Mouse (Mus musculus) kidney, postnatal 25 days (tissue): ENCODE results near the gene Dnah2.

Source experiments
- DNase-seq, 2 experiments: peaks; one replicate each; pipeline ENCODE4 v3.0.0; 2021; ENCODE audit warnings: mixed read lengths in 2 of 2

The Dnah2 gene

DNA sequence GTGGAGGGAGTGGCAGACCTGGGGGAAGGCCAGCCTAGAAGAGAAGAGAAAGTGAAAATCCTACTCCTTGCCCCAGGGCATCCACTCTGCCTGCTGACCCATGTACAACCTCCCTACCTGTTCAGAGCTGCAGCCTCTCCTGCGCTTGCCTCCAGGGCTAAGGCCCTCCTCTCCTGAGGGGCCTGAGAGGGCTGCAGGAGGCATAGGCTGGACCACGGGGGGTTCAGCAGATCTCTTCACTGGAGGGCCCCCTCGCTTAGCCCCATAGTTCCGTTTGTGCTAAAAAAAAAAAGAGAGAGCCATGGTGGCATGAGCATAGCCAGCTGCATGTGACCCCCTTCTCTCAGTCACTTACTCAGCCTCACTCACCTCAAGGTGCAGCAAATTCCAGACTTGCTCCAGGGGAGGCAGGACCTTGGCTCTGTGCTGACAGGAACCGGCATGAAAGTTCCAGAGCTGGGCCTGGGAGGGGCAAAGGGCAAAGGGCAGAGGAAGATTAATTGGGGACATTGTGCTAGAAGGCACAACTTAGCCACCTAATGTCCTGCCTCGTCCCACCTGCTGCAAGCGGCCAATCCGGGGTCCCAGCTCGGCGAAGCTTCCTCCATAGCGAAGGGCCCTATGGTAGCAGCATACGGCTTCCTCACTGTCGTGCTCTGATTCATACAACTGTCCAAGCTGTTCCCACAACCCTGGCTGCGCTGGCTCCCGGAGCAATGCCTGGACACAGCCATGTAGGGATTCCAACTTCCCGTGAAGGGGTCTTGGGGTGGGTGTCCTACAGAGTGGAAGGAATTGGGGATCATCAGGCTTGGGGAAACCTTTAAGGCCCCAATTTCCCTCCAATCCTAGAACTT, 141.8 kb downstream of the Dnah2 start:
- peak in 1 of 2 experiments; percentile 73 for DNase-seq

DNA sequence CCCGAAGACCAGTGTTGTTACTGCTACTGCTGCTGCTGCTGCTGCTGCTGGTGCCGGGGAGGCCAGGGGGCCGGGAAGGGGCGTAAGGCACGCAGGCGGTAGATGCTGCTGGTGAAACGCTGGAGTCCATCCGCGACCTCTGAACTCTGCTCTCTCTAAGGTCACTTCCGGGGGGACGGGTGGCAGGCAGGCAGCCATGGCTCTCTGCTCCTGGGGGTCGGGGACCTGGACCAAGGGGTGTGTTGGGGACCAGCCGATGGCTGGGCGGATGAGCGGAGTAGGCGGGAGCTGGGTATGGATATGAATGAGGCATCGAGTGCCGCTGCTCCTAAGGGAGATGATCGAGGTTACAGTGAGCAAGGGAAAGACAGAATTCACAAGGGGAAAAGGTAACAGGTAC, 142.6 kb downstream of the Dnah2 start:
- peak in 1 of 2 experiments; percentile 48 for DNase-seq

DNA sequence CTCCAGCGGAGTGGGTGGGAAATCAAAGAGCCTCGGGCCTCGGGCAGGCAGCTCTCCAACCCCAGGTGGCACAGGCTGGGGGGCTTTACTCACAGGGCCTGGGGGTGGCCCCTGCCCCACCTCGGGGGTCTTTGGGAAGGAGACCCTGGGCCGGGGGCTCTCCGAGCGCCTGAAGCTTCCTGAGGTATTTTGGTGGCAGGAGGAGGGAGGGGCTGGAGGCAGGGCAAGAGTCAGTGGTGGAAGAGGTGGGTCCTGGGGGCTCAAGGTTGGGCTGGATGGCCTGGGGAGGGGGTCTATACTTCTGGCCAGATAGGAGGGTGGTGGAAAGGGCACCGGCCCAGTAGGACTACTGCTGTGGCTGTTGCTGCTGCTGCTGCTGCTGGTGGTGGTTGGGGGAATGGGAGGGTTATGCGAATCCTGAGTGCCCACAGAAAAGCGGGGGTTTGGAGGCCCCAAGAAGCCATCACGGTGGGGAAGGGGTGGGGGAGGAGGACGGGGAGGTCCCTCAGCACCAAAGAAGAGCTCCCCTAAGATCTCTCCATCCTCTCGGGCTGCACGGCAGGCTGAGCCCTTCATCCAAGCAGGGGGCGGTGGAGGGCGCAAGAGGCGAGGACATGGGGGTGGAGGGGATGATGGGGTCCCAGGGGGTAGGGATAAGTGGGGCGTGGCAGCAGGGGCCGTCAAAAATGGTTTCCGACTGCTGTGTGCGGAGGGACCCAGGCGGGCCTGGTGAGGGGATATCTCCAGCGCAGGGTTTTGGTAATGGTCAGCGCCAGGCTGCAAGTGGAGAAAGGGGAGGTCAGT, 143.3 kb downstream of the Dnah2 start:
- peak in 1 of 2 experiments; percentile 51 for DNase-seq

DNA sequence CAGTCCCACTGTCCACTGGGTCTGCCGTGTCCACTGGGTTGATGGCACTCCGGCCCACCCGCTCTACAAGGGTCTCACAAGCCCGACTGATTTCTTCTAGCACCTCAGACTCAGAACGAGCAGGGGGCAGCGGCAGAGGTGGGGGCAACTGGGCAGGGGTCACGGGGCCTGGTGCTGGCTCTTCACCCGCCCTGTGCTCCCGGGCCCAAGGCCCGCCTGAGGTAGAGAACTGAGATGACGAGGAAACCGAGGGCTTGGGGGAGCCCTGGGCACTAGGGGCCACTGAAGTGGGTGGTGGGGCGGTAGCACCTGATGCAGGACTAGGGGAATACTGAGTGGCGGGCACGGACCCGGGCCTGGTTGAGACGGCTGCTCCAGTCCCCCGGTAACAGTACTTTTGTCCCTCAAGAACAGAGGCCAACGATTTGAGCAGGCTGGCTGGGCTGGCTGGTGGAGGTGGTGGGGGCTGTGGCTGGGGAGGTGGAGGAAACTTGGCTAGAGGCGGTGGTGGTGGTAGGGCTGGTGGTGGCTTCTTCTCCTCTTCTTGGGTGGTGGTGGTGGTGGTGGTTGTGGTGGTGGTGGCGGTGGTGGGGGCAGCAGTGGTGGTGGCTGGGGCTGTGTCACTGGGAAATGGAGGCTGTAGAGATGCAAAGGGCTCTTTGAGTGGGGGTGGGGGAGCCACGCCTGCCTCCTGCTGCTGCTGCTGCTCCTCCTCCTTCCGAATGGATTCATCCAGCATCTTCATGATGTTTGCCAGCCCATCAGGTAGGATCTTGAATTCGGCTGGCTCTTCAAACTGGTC, 144.1 kb downstream of the Dnah2 start:
- peak in 1 of 2 experiments; percentile 44 for DNase-seq

DNA sequence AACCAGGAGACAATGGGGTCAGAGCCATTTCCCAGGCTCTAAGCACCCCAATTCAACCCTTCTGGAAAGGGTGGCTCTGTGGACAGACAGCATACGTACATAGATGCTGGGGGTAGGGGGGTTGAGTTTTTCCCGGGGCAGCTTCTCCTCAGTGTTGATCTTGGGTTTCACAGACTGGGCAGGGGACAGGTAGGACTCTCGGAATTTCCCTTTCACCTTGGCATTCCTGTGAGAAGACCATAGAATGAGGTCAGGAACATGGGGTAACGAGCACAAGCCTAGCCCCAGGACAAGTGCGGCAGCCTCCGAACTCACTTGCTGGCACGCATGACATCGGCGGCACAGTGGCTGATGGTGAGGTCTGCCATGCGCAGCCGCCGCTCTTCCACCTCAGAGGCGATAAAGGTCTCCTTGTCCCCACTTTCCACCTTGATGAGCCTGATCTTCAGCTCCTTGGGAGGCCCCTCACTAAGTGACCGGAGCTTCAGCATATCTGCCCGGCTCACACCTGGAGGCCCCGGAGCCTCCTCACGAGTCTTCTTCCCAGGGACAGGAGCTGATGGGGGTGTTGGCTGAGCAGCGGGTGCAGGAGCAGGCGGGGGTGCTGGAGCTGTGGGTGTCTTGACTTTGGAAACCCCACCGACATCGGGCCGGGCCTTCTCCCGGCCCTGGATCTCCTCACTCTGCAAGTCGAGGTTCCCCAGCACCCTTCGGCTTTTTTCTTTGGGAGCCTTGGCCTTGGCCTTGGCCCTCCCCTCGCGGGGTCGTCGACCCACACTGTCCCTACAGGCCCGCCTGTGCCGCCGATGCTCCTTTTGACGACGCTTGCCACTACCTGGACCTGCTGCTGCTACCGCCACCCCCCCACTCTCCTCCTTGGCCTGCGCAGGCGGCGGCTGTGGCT, 145.0 kb downstream of the Dnah2 start:
- peak in 1 of 2 experiments; percentile 64 for DNase-seq

DNA sequence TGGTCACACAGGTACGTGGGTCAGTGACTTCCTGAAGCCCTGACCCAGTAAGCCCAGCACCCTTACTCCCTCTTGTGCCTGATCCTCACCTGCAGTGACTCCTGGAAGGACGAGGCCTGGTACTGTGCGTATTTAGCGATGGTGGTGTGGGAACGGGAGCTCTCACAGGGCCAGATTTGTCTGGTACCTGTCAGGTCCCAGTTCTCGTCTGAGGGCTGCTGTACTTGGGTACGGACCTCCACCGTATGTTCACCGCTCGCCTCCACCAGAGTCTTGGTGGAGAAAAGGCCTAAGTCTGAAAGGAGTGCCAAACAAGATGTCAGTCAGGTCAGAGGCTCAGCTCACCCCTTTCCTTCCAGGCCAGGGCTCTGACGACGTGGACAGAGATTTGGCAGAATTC, 146.9 kb downstream of the Dnah2 start:
- peak in 1 of 2 experiments; percentile 52 for DNase-seq

DNA sequence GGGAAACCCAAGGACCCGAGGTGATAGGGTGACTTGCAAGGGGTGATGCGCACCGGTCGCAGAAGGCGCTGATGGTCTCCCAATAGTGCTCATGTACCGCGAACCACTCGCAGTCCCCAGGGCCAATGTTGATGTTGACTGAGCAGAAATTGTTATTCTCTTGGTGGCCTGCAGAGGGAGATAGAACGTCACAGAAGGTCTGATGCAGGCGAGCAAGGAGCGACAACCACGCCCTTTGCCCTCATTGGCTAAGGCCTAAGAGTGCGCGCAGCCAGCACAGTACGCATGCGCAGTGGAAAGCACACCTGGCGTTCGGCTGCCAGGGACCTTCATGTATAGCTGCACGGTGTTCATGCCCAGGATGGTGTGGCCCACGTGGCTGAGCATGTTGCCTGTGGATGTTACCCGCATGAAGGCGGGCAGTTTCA, 147.7 kb downstream of the Dnah2 start:
- DNase-seq: peak; percentile 95 to 97

DNA sequence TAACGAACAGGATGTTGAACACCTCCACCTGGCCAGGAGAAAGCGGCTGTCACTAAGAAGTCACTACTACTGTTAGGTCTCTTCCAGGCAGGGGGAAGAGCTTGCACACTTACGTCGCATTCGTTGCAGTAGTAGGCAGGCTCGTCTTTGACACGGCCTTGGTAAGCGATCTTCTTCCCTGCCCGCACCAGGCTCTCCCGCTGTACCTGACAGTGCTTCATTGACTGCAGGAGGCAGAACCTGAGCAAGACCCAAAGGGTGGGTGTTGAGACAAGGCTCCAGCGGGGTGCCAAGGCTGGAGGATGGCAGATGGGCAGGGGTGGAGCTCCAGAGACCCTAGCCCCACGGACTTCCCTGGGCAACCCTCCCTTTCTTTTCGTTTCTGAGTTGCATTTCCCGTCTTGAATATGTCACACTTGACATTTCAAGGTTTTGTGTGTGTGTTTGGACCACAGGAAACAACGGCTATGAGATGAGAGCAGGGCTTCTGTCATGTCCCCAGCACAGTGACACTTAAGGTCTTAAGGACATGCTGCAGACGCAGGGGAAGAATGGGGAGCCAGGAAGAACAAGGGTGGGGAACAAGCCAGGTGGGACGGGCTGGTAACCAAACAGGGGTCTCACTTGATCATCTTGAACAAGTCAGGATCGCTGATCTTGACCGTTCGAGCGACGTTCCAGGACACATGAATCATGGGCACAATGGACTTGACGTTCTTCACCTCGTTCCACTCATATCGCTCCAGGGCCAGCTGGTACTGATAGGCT, 148.6 kb downstream of the Dnah2 start:
- DNase-seq: peak in 1 of 2 experiments; percentile 55

DNA sequence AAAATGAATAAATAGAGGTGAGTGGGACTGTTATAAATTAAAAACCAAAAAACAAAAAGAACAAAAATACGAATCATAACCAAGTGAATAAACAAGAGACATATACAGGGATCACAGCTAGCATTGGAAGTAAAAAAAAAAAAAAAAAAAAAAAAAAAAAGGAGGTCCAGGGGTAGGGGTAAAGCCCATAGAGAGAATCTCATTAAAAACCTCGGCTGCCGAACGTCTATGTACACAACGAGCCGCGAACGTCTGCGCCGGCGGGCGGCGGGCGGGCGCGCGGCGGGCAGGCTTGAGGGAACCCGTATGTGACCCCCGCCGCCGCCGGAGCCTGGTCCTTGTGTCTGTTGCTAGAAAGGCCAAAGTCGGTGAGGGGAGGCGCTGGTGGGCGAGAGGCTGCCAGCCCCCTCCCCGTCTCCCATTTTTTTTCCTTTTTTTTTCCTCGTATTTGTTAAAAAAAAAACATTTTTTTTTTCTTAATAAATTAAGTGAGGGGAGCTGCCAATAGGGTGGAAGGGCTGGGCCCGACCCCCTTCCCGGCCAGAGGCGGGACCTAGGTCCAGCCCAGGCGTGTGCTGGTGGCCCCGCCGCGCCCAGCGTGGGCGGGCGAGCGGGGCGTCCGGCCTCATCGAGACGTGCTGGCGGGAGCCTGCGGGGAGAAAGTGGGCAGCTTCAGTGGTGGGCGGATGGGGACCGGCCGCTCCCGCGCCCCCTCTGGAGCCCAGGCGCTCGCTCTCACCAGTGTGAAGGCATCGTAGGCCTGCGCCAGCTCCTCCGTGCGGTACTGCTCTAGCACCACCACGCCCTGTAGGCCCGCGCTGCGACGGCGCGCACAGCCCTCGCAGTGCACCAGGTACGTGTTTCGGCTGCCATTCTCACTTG, 149.5 kb downstream of the Dnah2 start:
- peak in 1 of 2 experiments; percentile 65 for DNase-seq

DNA sequence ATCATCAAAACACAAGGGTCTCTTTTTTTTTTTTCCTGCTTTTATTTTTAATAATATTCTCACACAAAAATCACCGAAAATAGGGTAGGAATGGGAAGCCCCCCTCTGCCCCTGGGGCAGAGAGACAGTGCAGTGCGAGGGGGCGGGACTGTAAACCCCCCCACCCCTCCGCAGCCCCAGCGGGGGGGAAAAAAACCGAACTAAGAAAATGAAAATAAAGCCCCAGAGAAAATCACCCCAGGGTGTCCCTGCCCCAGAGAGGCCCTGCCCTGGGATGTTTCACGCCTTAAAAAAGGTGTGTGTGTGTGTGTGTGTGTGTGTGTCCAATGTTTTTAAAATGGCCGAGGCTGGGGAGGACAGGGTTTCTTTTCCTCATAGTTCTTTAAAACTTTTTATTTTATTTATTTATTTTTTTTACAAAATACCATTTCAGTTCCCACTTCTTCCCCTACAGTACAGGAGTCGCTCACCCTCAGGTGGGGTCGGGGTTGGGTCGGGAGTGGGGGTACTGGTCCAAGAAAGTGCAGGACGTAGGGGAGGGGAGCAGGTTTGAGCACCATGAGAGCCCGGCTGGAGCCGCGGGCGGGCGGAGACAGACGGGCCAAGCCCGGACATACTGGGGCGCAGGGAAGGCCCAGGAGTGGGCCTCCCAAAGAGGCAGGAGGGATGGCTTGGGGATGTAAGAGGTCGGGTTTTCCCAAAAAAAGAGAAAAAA, 150.3 kb downstream of the Dnah2 start:
- peak in 1 of 2 experiments; percentile 55 for DNase-seq

DNA sequence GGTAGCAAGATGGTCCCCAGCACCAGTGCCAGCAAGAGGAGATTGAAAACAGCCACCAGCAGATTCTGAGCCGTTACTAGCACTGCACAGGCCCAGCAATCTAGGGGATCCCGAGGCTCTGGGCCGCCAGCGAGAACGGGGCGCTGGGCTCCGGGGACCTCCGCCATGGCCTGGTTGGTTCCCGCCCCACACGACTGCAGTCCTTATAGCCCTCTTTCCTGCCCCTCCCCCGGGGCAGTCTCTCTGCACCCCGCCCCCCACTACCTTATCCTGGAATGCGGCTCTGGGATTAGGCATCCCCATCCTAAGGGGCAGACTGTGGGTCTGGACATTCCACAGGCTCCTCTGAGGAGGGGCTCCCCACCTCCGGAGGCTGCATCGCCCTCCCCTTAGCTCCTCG, 150.9 kb downstream of the Dnah2 start, which contains the start of gene Tmem88:
Tmem88 (minus strand) TSS at position 176 of the 400 bp plus-strand sequence.
- DNase-seq: peak; percentile 76 to 85

DNA sequence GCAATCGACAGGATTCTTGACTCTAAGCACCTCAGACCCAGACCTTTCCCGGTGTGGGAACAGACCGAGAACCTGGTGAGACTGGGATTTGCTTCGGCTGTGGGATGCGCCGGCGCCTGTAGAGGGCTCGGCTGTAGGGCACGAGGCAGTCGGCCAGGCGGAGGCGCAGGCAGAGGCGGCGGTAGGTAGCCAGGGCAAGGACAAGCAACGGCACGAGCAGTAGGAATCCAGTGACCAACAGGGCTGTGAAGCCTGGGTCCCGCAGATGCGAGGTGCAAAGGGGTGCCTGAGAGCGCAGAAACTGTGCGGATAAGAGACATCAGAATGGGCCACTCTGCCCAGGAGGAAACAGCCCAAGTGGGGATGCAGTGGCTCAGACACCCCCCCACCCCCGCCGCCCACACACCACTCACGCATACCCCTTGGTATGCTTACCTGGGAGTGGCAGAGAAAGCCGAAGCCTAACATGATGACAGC, 151.3 kb downstream of the Dnah2 start:
- peak in 1 of 2 experiments; percentile 62 for DNase-seq

DNA sequence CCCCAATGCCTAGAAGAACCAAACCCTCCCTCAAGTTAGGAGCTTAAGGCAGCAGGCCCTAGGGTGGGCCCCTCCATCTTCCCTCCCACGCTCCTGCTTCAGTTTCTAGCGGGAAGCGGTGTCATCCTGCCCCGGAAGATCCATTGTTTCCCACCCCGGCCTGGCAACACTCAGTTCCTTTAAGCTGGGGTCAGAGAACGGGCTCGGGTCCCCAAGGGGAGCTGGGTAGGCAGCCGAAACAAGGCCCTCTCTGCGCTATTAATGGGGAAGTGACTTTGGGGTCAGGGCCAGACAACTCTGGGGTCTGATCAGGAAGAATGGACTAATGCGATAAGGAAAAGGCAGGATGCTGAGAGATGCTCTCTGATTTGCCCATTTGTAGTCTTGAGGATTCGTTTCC, 152.1 kb downstream of the Dnah2 start:
- peak; percentile 64 to 90 for DNase-seq

DNA sequence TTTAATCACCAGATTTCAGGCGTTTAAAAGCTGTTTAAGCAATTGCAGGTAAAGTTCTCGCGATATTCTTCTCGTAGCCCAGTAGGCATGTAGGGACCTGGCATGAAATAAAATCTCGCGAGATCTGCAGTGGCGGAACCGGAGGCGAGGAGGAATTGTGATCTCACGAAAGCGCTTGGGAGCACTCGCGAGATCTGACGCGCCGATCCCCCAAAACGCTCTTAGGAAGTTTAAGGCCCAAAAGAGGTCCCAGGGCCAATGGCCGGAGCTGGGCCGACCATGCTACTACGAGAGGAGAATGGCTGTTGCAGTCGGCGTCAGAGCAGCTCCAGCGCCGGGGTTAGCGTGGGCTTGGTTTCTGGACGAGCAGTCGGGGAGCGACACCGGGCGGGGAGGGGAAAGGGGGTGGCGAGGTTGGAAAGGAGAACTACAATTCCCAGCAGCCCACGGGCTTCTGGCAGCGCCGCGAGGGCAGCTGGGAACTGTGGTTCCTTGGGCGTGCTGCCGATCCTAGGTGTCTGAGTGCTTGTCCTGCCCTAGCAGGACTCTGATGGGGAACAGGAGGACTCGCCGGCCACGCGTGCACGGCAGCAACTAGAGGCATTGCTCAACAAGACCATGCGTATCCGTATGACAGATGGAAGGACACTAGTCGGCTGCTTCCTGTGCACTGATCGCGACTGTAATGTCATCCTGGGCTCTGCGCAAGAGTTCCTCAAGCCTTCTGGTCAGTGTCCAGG, 153.1 kb downstream of the Dnah2 start:
- DNase-seq: peak; percentile 97 to 98

DNA sequence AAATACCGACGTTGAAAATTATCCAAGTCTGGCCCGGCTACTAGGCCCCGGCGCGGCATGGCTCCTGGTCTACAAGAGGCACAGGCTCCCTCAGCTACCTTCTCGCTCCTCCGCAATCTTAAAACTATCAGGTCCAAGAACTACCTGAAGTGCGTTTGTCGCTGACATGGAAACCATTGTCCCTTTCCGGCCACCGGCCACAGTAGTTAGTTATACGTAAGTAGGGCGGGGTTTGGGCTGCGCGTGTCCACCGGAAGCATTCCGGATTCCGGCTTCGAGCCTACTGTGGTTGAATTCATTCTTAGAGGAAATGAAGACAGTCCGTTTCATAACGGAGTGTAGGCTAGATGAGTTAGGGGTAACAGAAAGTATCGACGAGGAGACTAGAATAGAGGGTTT, 153.7 kb downstream of the Dnah2 start, which contains the start of the genes Naa38 and Cyb5d1:
Naa38 (plus strand) TSS at position 253 of the 399 bp plus-strand sequence.
Cyb5d1 (minus strand) TSS at position 397 of the 399 bp plus-strand sequence.
- DNase-seq: peak; percentile 95 to 96

DNA sequence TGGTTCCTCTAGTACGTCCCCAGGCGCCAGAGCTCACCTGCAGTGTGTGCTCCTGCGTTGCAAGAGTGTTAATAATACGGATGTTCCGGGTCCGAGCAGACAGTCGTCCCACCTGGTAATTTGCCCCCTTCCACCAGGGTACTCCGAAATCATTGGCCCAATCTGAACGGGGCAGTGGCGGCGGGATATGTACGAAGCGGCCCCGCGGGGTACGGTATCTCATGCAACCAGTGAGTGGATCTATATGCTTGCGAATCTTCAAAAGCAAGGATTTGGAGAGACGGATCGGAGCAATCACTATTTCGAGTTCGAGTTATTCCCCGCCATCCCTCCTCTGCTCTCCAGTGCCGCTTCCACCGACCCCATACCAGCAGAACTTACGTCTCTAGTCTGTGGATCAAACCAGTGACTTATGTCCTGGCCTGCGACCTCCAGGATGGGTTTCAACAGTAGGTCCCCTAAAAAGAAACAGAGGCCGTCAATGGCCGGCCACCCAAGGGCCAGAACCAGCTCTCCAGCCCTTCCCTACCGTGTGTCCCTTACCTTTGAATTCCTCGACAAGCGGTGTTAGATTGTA, 154.2 kb downstream of the Dnah2 start:
- peak in 1 of 2 experiments; percentile 30 for DNase-seq

DNA sequence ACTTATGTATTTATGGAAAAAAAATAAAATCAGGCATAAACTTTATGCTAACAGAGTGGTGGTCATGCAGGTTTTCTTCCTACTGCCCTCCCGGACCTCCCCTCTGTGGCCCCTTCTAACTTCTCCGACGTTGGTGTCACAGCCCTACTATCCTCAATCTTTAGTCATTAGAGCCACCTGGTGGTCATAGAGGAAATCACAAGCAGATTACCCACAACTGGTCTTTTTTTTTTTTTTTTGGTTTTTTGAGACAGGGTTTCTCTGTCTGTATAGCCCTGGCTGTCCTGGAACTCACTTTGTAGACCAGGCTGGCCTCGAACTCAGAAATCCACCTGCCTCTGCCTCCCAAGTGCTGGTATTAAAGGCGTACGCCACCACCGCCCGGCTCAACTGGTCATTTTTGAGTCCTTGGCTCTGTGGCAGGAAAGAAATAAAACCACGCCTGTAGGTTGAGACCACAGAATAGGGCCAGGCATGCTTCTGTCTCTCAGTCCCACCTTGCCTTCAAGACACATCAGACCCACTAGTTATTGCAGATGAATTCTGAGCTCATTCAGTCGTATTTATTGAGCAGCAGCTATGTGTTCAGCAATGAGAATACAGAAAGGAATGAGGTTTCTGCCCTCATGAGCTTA, 158.4 kb downstream of the Dnah2 start:
- peak in 1 of 2 experiments; percentile 92 for DNase-seq
